Mouse (Mus musculus) brain, embryonic 18.5 days (tissue): Measurements from ENCODE around the gene Taar3.

ENCODE experiments used
- DNase-seq: peaks from one replicate; pipeline ENCODE4 v3.0.0-alpha.2; 2012; ENCODE audit warnings: low read depth, low spot score

Taar3 gene

GRCm38 (mm10) chr10:23949508-23950005, at the start of gene Taar3:
Gene Taar3, plus strand, starts transcription at chr10:23949558.
- DNase-seq = peak; percentile 16

- DNase-seq = peak; percentile 10
Observed at GRCm38 (mm10) chr10:23901119-23901518, 48.2 kb upstream of the Taar3 start.

DNA sequence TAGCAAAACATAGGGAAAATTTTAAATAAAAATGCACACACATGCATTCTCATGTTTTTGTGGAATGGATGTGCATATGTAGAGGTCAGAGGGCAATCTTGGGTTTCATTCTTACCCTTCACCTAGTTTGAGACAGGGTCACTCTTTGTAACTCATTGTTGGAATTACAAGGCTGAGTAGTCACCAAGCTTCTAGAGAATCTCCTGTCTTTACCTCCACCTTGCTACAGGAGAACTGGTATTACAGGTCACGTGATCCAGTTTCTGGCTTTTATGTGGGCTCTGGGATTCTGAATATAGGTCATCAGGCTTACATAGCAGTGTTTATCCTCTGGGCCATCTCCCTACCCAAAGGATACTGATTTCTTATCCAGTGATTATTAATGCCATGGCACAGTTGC, 43.7 kb upstream of the Taar3 start:
- DNase-seq = no peak

GRCm38 (mm10) chr10:23920056-23920455, 29.3 kb upstream of the Taar3 start, which contains the start of gene Taar1:
Gene Taar1, plus strand, starts transcription at chr10:23920356.
- no peak for DNase-seq

DNA sequence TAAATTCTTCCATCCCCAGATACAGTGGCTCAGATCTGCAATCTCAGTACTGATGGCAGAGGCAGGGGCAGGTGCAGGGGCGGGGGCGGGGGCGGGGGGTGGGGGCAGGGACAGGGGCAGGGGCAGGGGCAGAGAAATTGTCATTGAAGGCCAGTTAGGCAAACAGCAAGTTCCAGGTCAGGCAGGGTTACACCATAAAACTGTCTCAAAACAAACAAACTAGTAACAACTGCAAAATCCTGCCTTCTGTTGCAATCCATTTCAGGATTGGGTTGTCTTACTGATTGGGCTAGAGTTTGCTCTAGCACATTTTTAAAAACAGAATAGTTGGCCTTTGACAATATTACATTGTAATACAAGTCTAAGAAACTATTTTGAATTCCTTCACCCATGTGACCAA, 26.9 kb upstream of the Taar3 start:
- no peak for DNase-seq

DNA sequence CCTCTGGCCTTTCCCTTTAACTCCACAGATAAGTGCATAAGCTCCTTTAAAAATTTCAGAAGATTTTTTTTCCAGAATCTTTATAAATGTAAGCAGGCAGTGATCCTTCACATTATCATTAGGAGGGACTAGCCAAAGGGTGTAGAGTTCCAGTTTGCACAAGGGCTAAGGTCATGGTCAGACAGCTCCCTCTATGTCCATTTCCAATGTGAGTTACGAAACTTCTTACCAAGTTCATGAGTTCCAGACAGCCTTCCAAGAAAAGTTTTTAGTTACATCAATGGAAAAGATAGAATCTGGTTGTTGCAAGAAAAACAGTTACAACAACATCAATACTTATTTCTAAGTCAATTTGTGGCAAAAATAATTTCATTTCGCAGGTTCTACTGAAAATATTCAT, 25.4 kb upstream of the Taar3 start:
- no peak for DNase-seq

DNA sequence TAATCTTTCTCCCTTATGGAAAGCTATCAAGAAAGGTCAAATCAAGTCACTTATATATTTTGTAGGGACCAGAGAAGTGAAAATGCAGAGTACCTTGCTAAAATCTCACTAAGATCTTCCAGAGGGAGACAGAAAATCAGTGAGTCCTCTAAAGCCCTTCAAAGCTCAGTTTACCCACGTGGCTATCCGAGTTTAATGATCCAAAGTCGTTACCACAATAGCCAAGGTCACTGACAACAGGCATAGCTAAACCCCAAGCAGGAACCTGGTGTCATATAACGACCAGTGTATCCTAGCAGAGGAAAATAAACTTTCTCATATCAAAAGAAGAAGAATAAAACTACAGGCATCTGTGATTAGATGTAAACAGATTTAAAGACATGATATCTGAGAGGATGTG, 11.7 kb upstream of the Taar3 start:
- DNase-seq = no peak

DNA sequence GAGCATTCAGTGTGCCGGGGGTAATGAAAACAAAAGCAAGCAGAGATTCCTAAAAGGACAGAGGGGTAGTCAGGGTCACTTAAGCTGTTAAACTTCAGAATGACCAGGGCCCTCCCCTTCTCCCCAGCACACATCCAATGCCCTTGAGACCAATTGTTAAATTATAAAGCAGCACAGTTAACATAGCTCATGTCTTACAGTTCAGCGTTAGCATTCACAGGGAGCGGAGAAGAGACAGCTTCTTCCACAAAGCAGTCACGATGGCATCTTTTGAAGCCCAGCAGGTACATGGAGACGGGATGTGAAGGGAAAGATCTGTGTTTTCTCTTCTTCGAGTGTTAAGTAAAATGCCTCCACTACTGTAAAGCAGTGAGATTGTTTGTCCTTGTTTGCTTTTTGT, 11.0 kb upstream of the Taar3 start, which contains the start of gene Taar2:
Gene Taar2, plus strand, starts transcription at position 261 of the 400 bp plus-strand sequence.
- no peak for DNase-seq

DNA sequence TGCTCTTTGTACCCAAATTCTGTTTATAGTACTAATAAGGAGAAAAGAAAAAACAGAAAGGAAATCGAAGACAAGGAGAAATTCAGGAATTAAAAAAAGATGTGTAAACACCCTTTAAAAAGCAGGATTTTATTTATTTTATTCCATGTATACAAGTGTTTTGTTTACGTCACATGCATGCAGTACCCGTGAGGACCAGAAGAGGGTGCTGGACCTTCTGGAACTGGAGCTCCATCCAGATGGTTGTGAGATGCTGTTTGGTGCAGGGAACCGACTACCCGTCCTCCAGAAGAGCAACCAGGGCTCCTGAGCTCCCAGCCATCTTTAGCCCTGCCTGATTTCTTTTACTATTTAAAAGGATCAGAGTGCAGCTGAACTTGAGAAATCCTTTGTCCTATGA, 6.9 kb upstream of the Taar3 start:
- DNase-seq = no peak

GRCm38 (mm10) chr10:23948026-23948425, 1.3 kb upstream of the Taar3 start:
- no peak for DNase-seq

- no peak for DNase-seq
Observed at GRCm38 (mm10) chr10:23951714-23952113, 2.4 kb downstream of the Taar3 start.

GRCm38 (mm10) chr10:23959071-23959470, 9.7 kb downstream of the Taar3 start:
- DNase-seq = no peak

- DNase-seq = no peak
Observed at GRCm38 (mm10) chr10:23960444-23960915, 11.1 kb downstream of the Taar3 start, which contains the start of gene Taar4. Gene Taar4, plus strand, starts transcription at chr10:23960494.

- no peak for DNase-seq
Observed at GRCm38 (mm10) chr10:23963444-23963843, 14.1 kb downstream of the Taar3 start.

DNA sequence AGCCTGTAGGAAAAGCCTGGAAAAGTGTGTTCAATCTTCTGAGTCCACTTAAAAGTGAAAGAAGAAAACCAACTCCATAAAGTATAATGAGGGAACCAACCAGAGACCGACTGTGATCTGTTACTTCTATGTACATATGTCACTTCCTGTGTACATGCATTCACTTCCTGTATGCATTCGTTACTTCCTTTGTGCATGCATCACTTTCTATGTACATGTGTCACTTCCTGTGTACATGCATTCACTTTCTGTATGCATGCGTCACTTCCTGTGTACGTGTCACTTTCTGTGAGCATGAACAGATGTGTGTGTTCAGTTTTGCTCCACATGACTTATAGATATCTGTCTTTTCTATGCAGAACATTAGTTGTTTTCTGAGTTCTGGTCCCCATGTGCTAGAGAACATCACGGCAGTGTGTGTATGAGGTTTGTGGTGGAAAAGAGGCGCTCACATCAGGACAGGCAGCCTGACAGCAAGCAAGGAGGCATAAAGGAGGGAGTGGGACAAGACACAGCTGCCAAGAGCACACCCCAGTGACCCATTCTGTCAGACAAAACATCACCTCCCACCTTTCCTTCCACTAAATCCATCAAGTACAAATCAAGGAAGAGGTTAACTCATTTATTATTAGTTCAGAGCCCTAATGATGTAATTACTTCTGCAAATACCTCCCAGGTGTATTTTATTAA, 15.7 kb downstream of the Taar3 start:
- DNase-seq = no peak

GRCm38 (mm10) chr10:23970656-23971165, 21.4 kb downstream of the Taar3 start, which contains the start of gene Taar5:
Gene Taar5, plus strand, starts transcription at chr10:23970706.
- DNase-seq = no peak

- no peak for DNase-seq
Observed at GRCm38 (mm10) chr10:23971256-23971655, 21.9 kb downstream of the Taar3 start.

GRCm38 (mm10) chr10:23977958-23978357, 28.6 kb downstream of the Taar3 start:
- no peak for DNase-seq

GRCm38 (mm10) chr10:23978901-23979705, 29.7 kb downstream of the Taar3 start:
- peak; percentile 47 for DNase-seq

GRCm38 (mm10) chr10:23985546-23985945, 36.2 kb downstream of the Taar3 start, which contains the start of gene Taar6:
Gene Taar6, minus strand, starts transcription at chr10:23985646.
- no peak for DNase-seq

- DNase-seq = no peak
Observed at GRCm38 (mm10) chr10:23986419-23986818, 37.1 kb downstream of the Taar3 start.

GRCm38 (mm10) chr10:23993381-23993780, 44.0 kb downstream of the Taar3 start, which contains the start of gene Taar7a:
Gene Taar7a, minus strand, starts transcription at chr10:23993481.
- no peak for DNase-seq
